Mouse (Mus musculus) spleen, embryonic (tissue): ENCODE measurements around the gene Agpat3.

Source experiments
- CTCF ChIA-PET: fragments of 350-600 bp; sonication (Branson Sonifier 250); formaldehyde crosslinking; loops from one replicate; lab custom pipeline; 2022; lab: Charles Lee

Agpat3 gene

GRCm38 (mm10) chr10:78351887-78352665 lies at the start of gene Agpat3:
TSS of gene Agpat3 (minus strand) at chr10:78352489.
- CTCF ChIA-PET = interaction anchor here (0.6 kb wide), 1 partner anchor 25 kb away, joined by 3 read pairs; no protein-coding TSS in a partner anchor

GRCm38 (mm10) chr10:78401127-78401526 lies 48.8 kb upstream of the Agpat3 start:
- CTCF ChIA-PET = no interaction called here

- CTCF ChIA-PET = no interaction called here
These were observed 46.9 kb upstream of the Agpat3 start for GRCm38 (mm10) chr10:78399090-78399657.

GRCm38 (mm10) chr10:78396625-78396885 lies 44.3 kb upstream of the Agpat3 start:
- CTCF ChIA-PET = interaction anchor here (0.7 to 0.9 kb wide), 2 partner anchors 9 to 43 kb away, joined by 3 to 4 read pairs; no protein-coding TSS in a partner anchor

GRCm38 (mm10) chr10:78395819-78396624 lies 43.7 kb upstream of the Agpat3 start:
- CTCF ChIA-PET = interaction anchor here (0.7 to 0.9 kb wide), 3 partner anchors 10 to 195 kb away, joined by 3 to 8 read pairs (median 4); no protein-coding TSS in a partner anchor

- CTCF ChIA-PET = interaction anchor here (0.7 kb wide), 1 partner anchor 194 kb away, joined by 8 read pairs; no protein-coding TSS in a partner anchor
These were observed 43.1 kb upstream of the Agpat3 start for GRCm38 (mm10) chr10:78395377-78395776.

GRCm38 (mm10) chr10:78392072-78392471 lies 39.8 kb upstream of the Agpat3 start:
- CTCF ChIA-PET = interaction anchor here (0.7 to 1.1 kb wide), 4 partner anchors 34 to 148 kb away, joined by 3 to 4 read pairs (median 4); partner anchors contain the start of gene Trappc10

- CTCF ChIA-PET = interaction anchor here (0.6 kb wide), 1 partner anchor 29 kb away, joined by 6 read pairs; no protein-coding TSS in a partner anchor
These were observed 38.7 kb upstream of the Agpat3 start for GRCm38 (mm10) chr10:78390982-78391470.

GRCm38 (mm10) chr10:78388216-78388980 lies 36.1 kb upstream of the Agpat3 start:
- CTCF ChIA-PET = interaction anchor here (0.5 kb wide), 2 partner anchors 43 to 121 kb away, joined by 3 to 10 read pairs; no protein-coding TSS in a partner anchor

GRCm38 (mm10) chr10:78385520-78385919 lies 33.2 kb upstream of the Agpat3 start:
- CTCF ChIA-PET = interaction anchor here (0.6 kb wide), 1 partner anchor 211 kb away, joined by 4 read pairs; no protein-coding TSS in a partner anchor

GRCm38 (mm10) chr10:78383567-78383966 lies 31.3 kb upstream of the Agpat3 start:
- CTCF ChIA-PET = no interaction called here

GRCm38 (mm10) chr10:78378516-78378915 lies 26.2 kb upstream of the Agpat3 start:
- CTCF ChIA-PET = no interaction called here

GRCm38 (mm10) chr10:78372681-78373668 lies 20.7 kb upstream of the Agpat3 start:
- CTCF ChIA-PET = no interaction called here

GRCm38 (mm10) chr10:78371746-78372145 lies 19.5 kb upstream of the Agpat3 start:
- CTCF ChIA-PET = interaction anchor here (0.6 kb wide), 3 partner anchors 103 to 1929 kb away, joined by 3 read pairs; partner anchors contain the start of gene Pcnt

GRCm38 (mm10) chr10:78367586-78367985 lies 15.3 kb upstream of the Agpat3 start:
- CTCF ChIA-PET = interaction anchor here (1.1 kb wide), 1 partner anchor 11 kb away, joined by 3 read pairs; no protein-coding TSS in a partner anchor

GRCm38 (mm10) chr10:78366851-78367312 lies 14.6 kb upstream of the Agpat3 start:
- CTCF ChIA-PET = interaction anchor here (0.6 to 1.1 kb wide), 3 partner anchors 10 to 193 kb away, joined by 3 read pairs; no protein-coding TSS in a partner anchor

GRCm38 (mm10) chr10:78366195-78366834 lies 14.0 kb upstream of the Agpat3 start:
- CTCF ChIA-PET = interaction anchor here (0.6 to 1.1 kb wide), 3 partner anchors 10 to 192 kb away, joined by 3 read pairs; no protein-coding TSS in a partner anchor

- CTCF ChIA-PET = no interaction called here
These were observed 13.3 kb upstream of the Agpat3 start for GRCm38 (mm10) chr10:78365555-78365954.
